Mouse (Mus musculus): ENCODE data around the gene Plekhm3. TPM values are rescaled to one million over a fixed set of nuclear protein-coding genes. Genes with fewer than 3 reads are reported as not detected.

Plekhm3 gene
- total and polyA plus RNA-seq, 2 experiments from 2014 or later, result 3.5 to 12.4 TPM

GRCm38 (mm10) chr1:64891332-64891731, 65.3 kb downstream of the Plekhm3 start:
- Histone ChIP-seq H3K27ac (ENCODE audit: low read depth) (no peak overlapping the region), H3K36me3 (replicated peaks; ENCODE audit: control insufficient read depth, insufficient read depth, low read length) (no peaks in the 10 kb centered on the region), H3K4me3 (ENCODE audit: low read depth, low read length) (no peak overlapping the region), H3K4me1 (ENCODE audit: control insufficient read depth, insufficient read depth) (no peaks in the 10 kb centered on the region), H3K9ac (replicated peaks; ENCODE audit: low read depth, low read length) (no peak overlapping the region), H3K27me3 (ENCODE audit: control insufficient read depth, insufficient read depth, low read length) (no peaks in the 10 kb centered on the region), H3K4me2 (ENCODE audit: low read depth, low read length) (no peak overlapping the region), H3K9me3 (replicated peaks; ENCODE audit: control insufficient read depth, low read length) (no peaks in the 10 kb centered on the region)
- DNase-seq (ENCODE audit: low spot score) (no peak), ATAC-seq (ENCODE audit: insufficient read depth, low read depth) (no peak)
- WGBS, result 89% methylated on average over 4 of the region's 4 CpGs
- TF ChIP-seq CTCF (IDR thresholded peaks at IDR 0.05; ENCODE audit: low read depth) (no peak), EP300 (IDR thresholded peaks at IDR 0.05; ENCODE audit: low read depth) (no peak)

- peaks cover 4% of the 10 kb centered on the region; the same call in 1 of the 2 replicates for H3K36me3 ChIP-seq (replicated peaks; ENCODE audit: control insufficient read depth, insufficient read depth, low read length)
- no peak overlapping the region for H3K4me2 ChIP-seq (ENCODE audit: low read depth, low read length)
- no peak overlapping the region for H3K9ac ChIP-seq (replicated peaks; ENCODE audit: low read depth, low read length)
- H3K27me3 ChIP-seq (ENCODE audit: control insufficient read depth, insufficient read depth, low read length), result no peaks in the 10 kb centered on the region
- no peaks in the 10 kb centered on the region for H3K4me1 ChIP-seq (ENCODE audit: control insufficient read depth, insufficient read depth)
- 80% methylated on average over 2 of the region's 2 CpGs for WGBS
- no peak for TF ChIP-seq EP300 (IDR thresholded peaks at IDR 0.05; ENCODE audit: low read depth)
- no peaks in the 10 kb centered on the region for H3K9me3 ChIP-seq (replicated peaks; ENCODE audit: control insufficient read depth, low read length)
- DNase-seq (ENCODE audit: low spot score), result no peak
- H3K27ac ChIP-seq (ENCODE audit: low read depth), result no peak overlapping the region
- no peak overlapping the region for H3K4me3 ChIP-seq (ENCODE audit: low read depth, low read length)
- no peak for ATAC-seq (ENCODE audit: insufficient read depth, low read depth)
These were observed 69.0 kb downstream of the Plekhm3 start for GRCm38 (mm10) chr1:64887502-64888203.

DNA sequence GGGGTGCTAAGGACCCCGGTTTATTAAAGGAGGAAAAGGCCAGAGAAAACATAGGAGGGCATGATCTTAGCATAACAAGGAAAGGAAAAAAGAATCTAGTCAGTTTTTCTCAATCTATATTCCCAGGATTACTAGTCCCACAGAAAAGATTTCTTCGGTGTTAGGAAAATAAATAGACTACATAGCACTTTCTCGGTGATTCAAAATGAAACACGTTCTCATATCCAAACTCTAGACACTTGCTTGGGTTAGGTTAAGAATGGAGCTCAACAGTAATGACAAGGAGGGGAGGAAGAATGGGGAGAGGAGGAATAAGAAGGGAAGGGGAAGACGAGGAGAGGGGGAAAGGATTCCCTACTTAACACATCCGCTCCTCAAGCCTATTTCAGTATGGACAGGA, 69.9 kb downstream of the Plekhm3 start:
- H3K4me3 ChIP-seq (ENCODE audit: low read depth, low read length), result no peak overlapping the region
- no peak overlapping the region for H3K9ac ChIP-seq (replicated peaks; ENCODE audit: low read depth, low read length)
- ATAC-seq (ENCODE audit: insufficient read depth, low read depth) (no peak), DNase-seq (ENCODE audit: low spot score) (no peak)
- H3K4me1 ChIP-seq (ENCODE audit: control insufficient read depth, insufficient read depth), result no peaks in the 10 kb centered on the region
- H3K27me3 ChIP-seq (ENCODE audit: control insufficient read depth, insufficient read depth, low read length), result no peaks in the 10 kb centered on the region
- peaks cover 6% of the 10 kb centered on the region; the same call in 1 of the 2 replicates for H3K36me3 ChIP-seq (replicated peaks; ENCODE audit: control insufficient read depth, insufficient read depth, low read length)
- TF ChIP-seq CTCF (IDR thresholded peaks at IDR 0.05; ENCODE audit: low read depth) (no peak), EP300 (IDR thresholded peaks at IDR 0.05; ENCODE audit: low read depth) (no peak)
- no peak overlapping the region for H3K4me2 ChIP-seq (ENCODE audit: low read depth, low read length)
- H3K9me3 ChIP-seq (replicated peaks; ENCODE audit: control insufficient read depth, low read length), result no peaks in the 10 kb centered on the region
- WGBS, result 91% methylated on average over 6 of the region's 6 CpGs
- no peak overlapping the region for H3K27ac ChIP-seq (ENCODE audit: low read depth)

GRCm38 (mm10) chr1:64885328-64885727, 71.3 kb downstream of the Plekhm3 start:
- Histone ChIP-seq H3K4me1 (ENCODE audit: control insufficient read depth, insufficient read depth) (no peaks in the 10 kb centered on the region), H3K27me3 (ENCODE audit: control insufficient read depth, insufficient read depth, low read length) (no peaks in the 10 kb centered on the region), H3K4me2 (ENCODE audit: low read depth, low read length) (no peak overlapping the region), H3K4me3 (ENCODE audit: low read depth, low read length) (no peak overlapping the region), H3K9ac (replicated peaks; ENCODE audit: low read depth, low read length) (no peak overlapping the region), H3K36me3 (replicated peaks; ENCODE audit: control insufficient read depth, insufficient read depth, low read length) (peaks cover 6% of the 10 kb centered on the region; the same call in 1 of the 2 replicates), H3K27ac (ENCODE audit: low read depth) (no peak overlapping the region), H3K9me3 (replicated peaks; ENCODE audit: control insufficient read depth, low read length) (no peaks in the 10 kb centered on the region)
- DNase-seq (ENCODE audit: low spot score) (no peak), ATAC-seq (ENCODE audit: insufficient read depth, low read depth) (no peak)
- no peak for TF ChIP-seq CTCF (IDR thresholded peaks at IDR 0.05; ENCODE audit: low read depth)
- no peak for TF ChIP-seq EP300 (IDR thresholded peaks at IDR 0.05; ENCODE audit: low read depth)
- WGBS, result 76% methylated on average over 3 of the region's 3 CpGs

- ATAC-seq (ENCODE audit: insufficient read depth, low read depth), result no peak
- DNase-seq (ENCODE audit: low spot score), result no peak
- TF ChIP-seq CTCF (IDR thresholded peaks at IDR 0.05; ENCODE audit: low read depth) (no peak), EP300 (IDR thresholded peaks at IDR 0.05; ENCODE audit: low read depth) (no peak)
- Histone ChIP-seq H3K9me3 (replicated peaks; ENCODE audit: control insufficient read depth, low read length) (no peaks in the 10 kb centered on the region), H3K9ac (replicated peaks; ENCODE audit: low read depth, low read length) (no peak overlapping the region), H3K36me3 (replicated peaks; ENCODE audit: control insufficient read depth, insufficient read depth, low read length) (peaks cover 6% of the 10 kb centered on the region; the same call in 1 of the 2 replicates), H3K4me3 (ENCODE audit: low read depth, low read length) (no peak overlapping the region), H3K4me2 (ENCODE audit: low read depth, low read length) (no peak overlapping the region), H3K27ac (ENCODE audit: low read depth) (no peak overlapping the region), H3K27me3 (ENCODE audit: control insufficient read depth, insufficient read depth, low read length) (no peaks in the 10 kb centered on the region), H3K4me1 (ENCODE audit: control insufficient read depth, insufficient read depth) (no peaks in the 10 kb centered on the region)
- WGBS, result 24% methylated on average over 6 of the region's 6 CpGs
These were observed 72.6 kb downstream of the Plekhm3 start for GRCm38 (mm10) chr1:64884007-64884406.

GRCm38 (mm10) chr1:64880613-64881012, 76.0 kb downstream of the Plekhm3 start:
- no peak overlapping the region for H3K4me3 ChIP-seq (ENCODE audit: low read depth, low read length)
- no peak overlapping the region for H3K27ac ChIP-seq (ENCODE audit: low read depth)
- no peak for ATAC-seq (ENCODE audit: insufficient read depth, low read depth)
- no peak overlapping the region for H3K9ac ChIP-seq (replicated peaks; ENCODE audit: low read depth, low read length)
- no peaks in the 10 kb centered on the region for H3K27me3 ChIP-seq (ENCODE audit: control insufficient read depth, insufficient read depth, low read length)
- peaks cover 11% of the 10 kb centered on the region for H3K36me3 ChIP-seq (replicated peaks; ENCODE audit: control insufficient read depth, insufficient read depth, low read length)
- TF ChIP-seq EP300 (IDR thresholded peaks at IDR 0.05; ENCODE audit: low read depth), result no peak
- no peak for TF ChIP-seq CTCF (IDR thresholded peaks at IDR 0.05; ENCODE audit: low read depth)
- H3K4me1 ChIP-seq (ENCODE audit: control insufficient read depth, insufficient read depth), result peaks cover 2% of the 10 kb centered on the region; the same call in 1 of the 2 replicates
- H3K4me2 ChIP-seq (ENCODE audit: low read depth, low read length), result no peak overlapping the region
- no peaks in the 10 kb centered on the region for H3K9me3 ChIP-seq (replicated peaks; ENCODE audit: control insufficient read depth, low read length)
- DNase-seq (ENCODE audit: low spot score), result no peak
- WGBS, result 63% methylated on average over 3 of the region's 3 CpGs

All from heart, postnatal 0 days (tissue).